Mouse (Mus musculus) liver, adult 2 months (tissue): ENCODE data around the gene Hdac7.

Source experiments
- CTCF ChIP-seq: fragments of 200-500 bp; IDR thresholded peaks from 2 replicates; pipeline ENCODE4 v1.5.1; 2011; ENCODE audit warnings: low read depth, low read length, control low read depth
- POLR2A ChIP-seq: fragments of 200-500 bp; IDR thresholded peaks from 2 replicates; pipeline ENCODE4 v1.6.1; 2011; ENCODE audit warnings: low read length, control low read depth; ENCODE audit not compliant: insufficient read depth; ENCODE audit errors: extremely low read depth

DNA sequence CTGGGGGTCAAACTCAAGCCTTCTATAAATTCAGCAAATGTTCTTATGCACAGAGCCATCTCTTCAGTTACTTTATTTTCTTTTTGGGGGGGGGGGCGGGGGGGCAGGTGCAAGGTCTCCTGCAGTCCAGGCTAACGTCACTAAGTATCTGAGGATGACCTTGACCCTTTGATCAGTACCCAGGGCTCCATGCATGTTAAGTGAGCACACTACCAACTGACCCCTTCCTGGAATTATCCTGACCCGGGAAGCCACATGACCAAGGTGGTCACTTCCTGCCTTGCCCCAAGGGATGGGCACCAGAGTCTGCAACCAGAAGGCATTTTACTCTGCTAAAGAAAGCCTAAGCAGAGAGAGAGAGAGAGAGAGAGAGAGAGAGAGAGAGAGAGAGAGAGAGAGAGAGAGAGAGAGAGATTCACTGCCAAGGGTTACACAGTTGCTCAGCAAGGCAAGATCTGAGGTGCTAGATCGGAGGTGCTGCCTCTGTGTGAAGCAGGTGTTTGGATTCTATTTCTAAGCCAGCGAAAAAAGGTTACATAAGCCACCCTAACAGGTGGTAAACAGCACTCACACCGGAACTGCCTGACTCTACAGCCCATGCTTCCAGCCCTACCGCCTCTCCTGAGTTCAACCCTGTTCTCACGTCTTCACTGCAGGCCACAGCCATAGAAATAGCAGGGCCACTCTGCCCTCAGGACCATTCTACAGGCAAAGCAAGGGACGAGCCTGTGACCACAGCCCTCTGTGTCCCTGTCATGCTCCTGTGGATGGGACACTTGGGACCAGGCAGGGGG is 80.8 kb downstream of the Hdac7 start:
- TF ChIP-seq CTCF (no peak), POLR2A (no peak)
